Mouse (Mus musculus): Measurements from ENCODE around the gene Tex12. TPM values are rescaled to one million over a fixed set of nuclear protein-coding genes. Genes with fewer than 3 reads are reported as not detected.

Gene Tex12
- polyA plus RNA-seq, 1 experiment from 2014 or later, result not detected

DNA sequence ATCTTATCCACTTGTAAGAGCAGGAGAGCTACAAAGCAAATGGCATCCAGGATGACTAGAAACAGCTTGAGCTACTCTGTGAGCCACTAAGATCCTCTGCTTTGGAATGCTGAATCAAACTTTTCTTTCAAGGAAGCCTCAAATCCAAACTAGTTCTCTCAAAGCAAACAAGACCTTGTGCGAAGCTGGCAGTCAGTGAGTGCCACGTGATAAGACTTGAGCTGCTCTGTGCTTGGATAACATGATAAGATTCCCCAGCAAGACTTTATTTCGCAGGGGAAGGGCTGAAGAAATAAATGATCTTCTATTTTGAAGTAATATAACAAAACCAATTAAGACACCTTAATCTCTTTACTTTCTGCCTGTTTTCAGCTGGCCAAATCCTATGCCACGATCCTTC, 4.8 kb upstream of the Tex12 start:
- DNase-seq (ENCODE audit: low spot score) (no peak), ATAC-seq (replicated peaks; ENCODE audit: low FRiP score, low read depth) (no peak)
- no peaks in the 10 kb centered on the region for H3K4me1 ChIP-seq (replicated peaks; ENCODE audit: insufficient read depth, low read length)
- TF ChIP-seq CTCF (IDR thresholded peaks at IDR 0.05; ENCODE audit: low read depth), result no peak
- H3K27ac ChIP-seq, result no peak overlapping the region
- no peaks in the 10 kb centered on the region for H3K36me3 ChIP-seq (ENCODE audit: insufficient read depth, low read length)
- no peaks in the 10 kb centered on the region for H3K9me3 ChIP-seq (replicated peaks; ENCODE audit: low read length)
- H3K27me3 ChIP-seq (ENCODE audit: insufficient read depth, low read length), result no peaks in the 10 kb centered on the region
- H3K4me3 ChIP-seq (replicated peaks; ENCODE audit: low read depth, low read length), result no peak overlapping the region
- H3K4me2 ChIP-seq (ENCODE audit: low read length), result no peak overlapping the region
- no peak overlapping the region for H3K9ac ChIP-seq (ENCODE audit: low read depth, low read length)
- WGBS, result 79% methylated on average over 4 of the region's 4 CpGs

DNA sequence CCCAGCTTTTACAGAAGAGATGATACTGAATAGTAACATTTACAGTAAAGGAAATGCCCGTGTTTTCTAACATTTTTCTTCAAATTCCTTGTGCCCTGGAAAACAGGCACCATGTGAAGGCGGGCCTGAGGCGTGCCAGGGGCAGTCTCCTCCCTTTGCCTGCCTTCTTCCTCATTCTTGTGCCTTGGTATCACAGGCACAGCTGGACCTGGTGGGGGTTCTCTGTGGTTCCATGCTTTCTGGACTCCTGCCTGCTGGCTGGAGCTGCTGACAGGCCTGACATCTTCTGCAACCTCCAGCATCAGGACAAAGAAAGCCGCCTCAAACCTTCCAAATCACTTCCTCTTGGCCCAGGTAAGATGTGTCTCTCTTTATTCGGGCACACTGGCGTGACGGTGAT, 4.0 kb upstream of the Tex12 start:
- H3K4me2 ChIP-seq (ENCODE audit: low read length), result no peak overlapping the region
- H3K27me3 ChIP-seq (ENCODE audit: insufficient read depth, low read length), result no peaks in the 10 kb centered on the region
- 76% methylated on average over 7 of the region's 7 CpGs for WGBS
- DNase-seq (ENCODE audit: low spot score) (no peak), ATAC-seq (replicated peaks; ENCODE audit: low FRiP score, low read depth) (no peak)
- H3K9me3 ChIP-seq (replicated peaks; ENCODE audit: low read length), result no peaks in the 10 kb centered on the region
- no peaks in the 10 kb centered on the region for H3K4me1 ChIP-seq (replicated peaks; ENCODE audit: insufficient read depth, low read length)
- no peak for TF ChIP-seq CTCF (IDR thresholded peaks at IDR 0.05; ENCODE audit: low read depth)
- H3K27ac ChIP-seq, result no peak overlapping the region
- H3K36me3 ChIP-seq (ENCODE audit: insufficient read depth, low read length), result no peaks in the 10 kb centered on the region
- H3K9ac ChIP-seq (ENCODE audit: low read depth, low read length), result no peak overlapping the region
- H3K4me3 ChIP-seq (replicated peaks; ENCODE audit: low read depth, low read length), result no peak overlapping the region

DNA sequence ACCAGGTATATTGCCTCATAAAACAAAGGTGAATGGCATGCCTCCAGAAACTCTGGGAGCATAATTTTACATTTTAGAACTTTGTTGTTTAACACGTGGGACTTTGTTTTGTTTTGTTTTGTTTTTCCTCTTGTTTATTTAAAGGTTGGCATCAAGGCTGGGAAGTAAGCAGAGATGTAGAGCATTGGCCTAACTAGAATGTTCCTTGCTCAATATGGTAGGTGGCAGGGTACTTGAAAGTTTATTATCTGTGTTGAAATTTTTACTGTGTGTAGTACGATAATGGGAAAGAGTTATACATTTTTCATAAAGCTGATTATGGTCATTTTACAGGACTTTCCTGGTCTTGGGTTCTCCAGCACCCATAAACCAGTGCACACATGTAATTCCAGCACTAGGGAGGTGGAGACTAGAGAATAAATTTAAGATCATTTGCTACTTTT, 814 bp upstream of the Tex12 start:
- no peaks in the 10 kb centered on the region for H3K36me3 ChIP-seq (ENCODE audit: insufficient read depth, low read length)
- no peak overlapping the region for H3K27ac ChIP-seq
- WGBS, result 79% methylated on average over 2 of the region's 2 CpGs
- H3K4me1 ChIP-seq (replicated peaks; ENCODE audit: insufficient read depth, low read length), result no peaks in the 10 kb centered on the region
- no peak overlapping the region for H3K9ac ChIP-seq (ENCODE audit: low read depth, low read length)
- H3K9me3 ChIP-seq (replicated peaks; ENCODE audit: low read length), result no peaks in the 10 kb centered on the region
- no peaks in the 10 kb centered on the region for H3K27me3 ChIP-seq (ENCODE audit: insufficient read depth, low read length)
- ATAC-seq (replicated peaks; ENCODE audit: low FRiP score, low read depth) (no peak), DNase-seq (ENCODE audit: low spot score) (no peak)
- no peak for TF ChIP-seq CTCF (IDR thresholded peaks at IDR 0.05; ENCODE audit: low read depth)
- H3K4me2 ChIP-seq (ENCODE audit: low read length), result no peak overlapping the region
- no peak overlapping the region for H3K4me3 ChIP-seq (replicated peaks; ENCODE audit: low read depth, low read length)

DNA sequence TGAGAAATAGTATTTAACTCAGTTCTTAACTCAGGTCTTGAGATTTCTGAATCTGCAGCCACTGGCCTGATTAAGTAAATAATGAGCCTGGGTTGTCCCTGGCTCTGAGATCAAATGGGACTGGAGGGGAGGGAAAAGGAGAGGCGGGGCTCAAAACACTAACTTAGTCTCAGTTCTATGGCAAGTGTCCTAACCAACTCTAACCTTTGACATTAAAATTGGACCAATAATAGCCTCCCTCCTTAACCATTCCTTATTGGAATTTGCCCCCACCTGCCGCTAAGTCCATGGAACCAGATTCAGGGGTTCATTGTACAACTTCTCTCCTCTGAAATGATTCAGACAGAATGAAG, 6.1 kb downstream of the Tex12 start, which contains the start of gene Bco2:
TSS of gene Bco2 (minus strand) at position 88 of the 353 bp plus-strand sequence.
- no peak within 1 kb of the TSS for H3K4me3 ChIP-seq (replicated peaks; ENCODE audit: low read depth, low read length)
- H3K27me3 ChIP-seq (ENCODE audit: insufficient read depth, low read length), result no peaks in the 10 kb centered on the region
- H3K9ac ChIP-seq (ENCODE audit: low read depth, low read length), result 0 out of 2 replicates have a peak within 1 kb of the TSS, but pooled peaks have one; percentile 2
- H3K27ac ChIP-seq, result no peak within 1 kb of the TSS
- WGBS, result 37% methylated on average over 2 of the region's 2 CpGs
- DNase-seq (ENCODE audit: low spot score), result no peak
- no peak for TF ChIP-seq CTCF (IDR thresholded peaks at IDR 0.05; ENCODE audit: low read depth)
- H3K36me3 ChIP-seq (ENCODE audit: insufficient read depth, low read length), result no peaks in the 10 kb centered on the region
- peak within 1 kb of the TSS; percentile 38 for H3K4me2 ChIP-seq (ENCODE audit: low read length)
- no peaks in the 10 kb centered on the region for H3K4me1 ChIP-seq (replicated peaks; ENCODE audit: insufficient read depth, low read length)
- ATAC-seq (replicated peaks; ENCODE audit: low FRiP score, low read depth), result no peak
- no peaks in the 10 kb centered on the region for H3K9me3 ChIP-seq (replicated peaks; ENCODE audit: low read length)

DNA sequence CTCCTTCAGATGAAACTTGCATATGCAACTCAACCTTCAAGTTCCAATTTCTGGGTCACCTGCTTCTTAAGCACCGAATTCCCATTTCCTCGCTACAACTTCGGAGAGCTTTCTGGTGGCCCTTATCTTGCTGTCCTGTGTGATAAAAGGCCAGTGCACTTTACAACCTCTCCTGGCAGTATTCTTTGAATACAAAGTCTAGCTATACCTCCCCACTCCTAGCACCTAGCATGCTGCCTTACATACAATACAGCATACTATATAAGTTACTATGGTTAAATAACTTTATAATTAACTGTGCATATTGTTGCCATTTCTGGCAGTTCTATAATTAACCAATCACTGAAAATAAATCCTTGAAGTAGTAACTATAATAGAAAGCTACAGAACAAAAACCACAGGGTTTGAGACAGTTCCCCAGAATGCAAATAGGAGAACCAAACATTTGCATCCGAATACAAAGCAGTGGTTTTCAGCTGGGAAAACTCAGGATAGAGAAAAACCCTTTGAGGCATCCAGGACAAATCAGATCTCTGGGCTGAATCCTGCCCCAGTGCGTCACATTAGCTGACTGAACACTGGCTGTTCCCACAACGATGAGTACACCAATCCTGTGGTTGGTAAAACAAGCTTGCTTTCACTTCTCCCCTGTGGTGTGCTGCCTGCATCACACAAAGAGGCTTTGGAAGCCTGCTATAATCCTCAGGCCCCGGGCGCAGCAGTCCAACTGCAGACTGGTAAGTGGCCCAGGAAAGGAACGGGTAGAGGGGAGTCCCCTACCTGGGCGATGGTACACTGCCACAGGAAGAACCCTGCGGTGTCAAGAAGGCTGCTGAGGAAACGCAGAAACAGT, 6.7 kb downstream of the Tex12 start, which contains the start of gene Il18:
TSS of gene Il18 (plus strand) at position 587 of the 853 bp plus-strand sequence.
- no peaks in the 10 kb centered on the region for H3K27me3 ChIP-seq (ENCODE audit: insufficient read depth, low read length)
- no peaks in the 10 kb centered on the region for H3K36me3 ChIP-seq (ENCODE audit: insufficient read depth, low read length)
- H3K27ac ChIP-seq, result no peak within 1 kb of the TSS
- no peak within 1 kb of the TSS for H3K4me3 ChIP-seq (replicated peaks; ENCODE audit: low read depth, low read length)
- 30% methylated on average over 12 of the region's 12 CpGs for WGBS
- ATAC-seq (replicated peaks; ENCODE audit: low FRiP score, low read depth) (no peak), DNase-seq (ENCODE audit: low spot score) (peak; percentile 17)
- H3K4me1 ChIP-seq (replicated peaks; ENCODE audit: insufficient read depth, low read length), result no peaks in the 10 kb centered on the region
- TF ChIP-seq CTCF (IDR thresholded peaks at IDR 0.05; ENCODE audit: low read depth), result no peak
- no peaks in the 10 kb centered on the region for H3K9me3 ChIP-seq (replicated peaks; ENCODE audit: low read length)
- 0 out of 2 replicates have a peak within 1 kb of the TSS, but pooled peaks have one; percentile 2 for H3K9ac ChIP-seq (ENCODE audit: low read depth, low read length)
- H3K4me2 ChIP-seq (ENCODE audit: low read length), result peak within 1 kb of the TSS; percentile 38

DNA sequence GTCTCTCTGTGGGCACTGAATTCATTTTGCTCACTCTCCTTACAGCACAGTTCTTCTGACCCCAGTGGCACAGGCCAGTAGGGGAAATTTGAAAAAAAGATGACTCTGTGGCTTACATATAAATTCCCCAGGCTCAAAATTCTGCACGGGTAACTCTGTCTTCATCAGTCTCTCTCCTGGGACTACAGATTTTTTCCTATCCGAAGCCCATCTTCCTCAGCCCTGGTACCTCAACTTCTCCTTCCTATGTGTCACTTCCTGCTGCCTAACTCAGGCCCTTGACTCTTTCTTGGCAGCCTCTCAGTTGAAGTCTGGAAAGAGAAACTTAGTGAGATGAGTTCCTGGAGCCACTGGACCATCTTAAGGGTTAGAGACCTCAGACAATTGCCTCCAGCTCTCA, 7.6 kb downstream of the Tex12 start:
- Histone ChIP-seq H3K9me3 (replicated peaks; ENCODE audit: low read length) (no peaks in the 10 kb centered on the region), H3K9ac (ENCODE audit: low read depth, low read length) (no peak overlapping the region), H3K36me3 (ENCODE audit: insufficient read depth, low read length) (no peaks in the 10 kb centered on the region), H3K4me2 (ENCODE audit: low read length) (no peak overlapping the region), H3K4me1 (replicated peaks; ENCODE audit: insufficient read depth, low read length) (no peaks in the 10 kb centered on the region), H3K27me3 (ENCODE audit: insufficient read depth, low read length) (no peaks in the 10 kb centered on the region), H3K4me3 (replicated peaks; ENCODE audit: low read depth, low read length) (no peak overlapping the region), H3K27ac (no peak overlapping the region)
- 70% methylated on average over 2 of the region's 2 CpGs for WGBS
- DNase-seq (ENCODE audit: low spot score) (no peak), ATAC-seq (replicated peaks; ENCODE audit: low FRiP score, low read depth) (no peak)
- TF ChIP-seq CTCF (IDR thresholded peaks at IDR 0.05; ENCODE audit: low read depth), result no peak

Measured in kidney, postnatal 0 days (tissue).